In genomic region chr8:71495811-71496210, GRCm38 (mm10) we compare ENCODE assay signal across 12 mouse cellular contexts. TPM values are rescaled to one million over a fixed set of nuclear protein-coding genes. Genes with fewer than 3 reads are reported as not detected.
A peak's percentile ranks its signal among the peaks of the same experiment; 100 is the strongest.
DNase-seq lines count a peak whose midpoint lies in the region; ATAC-seq and TF ChIP-seq lines count a peak whose summit lies in the region.
"Had no signal": no experiment of that assay in that cellular context is flagged by ENCODE, and none has a peak within 500 bp of the region (broad histone marks: within the 10 kb centered on the region; RNA-seq: fewer than 3 reads in every experiment).

No protein-coding gene starts in this region.

- ATAC-seq in heart, embryonic 16.5 days (replicated peaks; ENCODE audit: extremely low read depth, insufficient read depth, low FRiP score) = no peak
- no peak for ATAC-seq in activated CD4-positive, CD25-positive, alpha-beta regulatory T cell, adult 4 months

- DNase-seq in adrenal gland, adult (ENCODE audit: inconsistent age in 2 of 2, low spot score in 1 of 2) = peak; percentile 31 to 71
- no peak for DNase-seq in adrenal gland, postnatal 14 days
- DNase-seq in kidney, adult 2 months = peak; percentile 50
- DNase-seq in kidney, adult 9 months = no peak
- DNase-seq in lung, postnatal 14 days = peak; percentile 33
- DNase-seq in midbrain, embryonic 10.5 days (ENCODE audit: low spot score) = no peak
- DNase-seq: thymus, postnatal 36 days had no signal

- H3K27ac ChIP-seq in kidney, adult 2 months (ENCODE audit: insufficient read depth, low read depth, low read length) = peak overlapping the region; percentile 66
- H3K27ac ChIP-seq in heart, embryonic 16.5 days (ENCODE audit: low read length) = peak overlapping the region; percentile 81
- H3K27ac ChIP-seq in midbrain, embryonic 10.5 days (replicated peaks) = no peak overlapping the region

- WGBS in kidney, adult 2 months = 70% methylated on average over 5 of the region's 5 CpGs
- WGBS in heart, embryonic 16.5 days = 83% methylated on average over 5 of the region's 5 CpGs
- 93% methylated on average over 5 of the region's 5 CpGs for WGBS in midbrain, embryonic 10.5 days

- no peak overlapping the region for H3K4me3 ChIP-seq in kidney, adult 2 months (ENCODE audit: insufficient read depth, low read depth, low read length)
- no peak overlapping the region for H3K4me3 ChIP-seq in heart, embryonic 16.5 days (ENCODE audit: low read length)
- H3K4me3 ChIP-seq in midbrain, embryonic 10.5 days = no peak overlapping the region
- H3K4me3 ChIP-seq: megakaryocyte, embryonic 14.5 days had no signal

- H3K9ac ChIP-seq in heart, embryonic 16.5 days (ENCODE audit: low read length) = 0 out of 2 replicates have a peak overlapping the region, but pooled peaks have one; percentile 35

- H3K4me2 ChIP-seq in heart, embryonic 16.5 days (ENCODE audit: low read depth, low read length) = no peak overlapping the region

- no peak for TF ChIP-seq POLR2A in kidney, adult 2 months (IDR thresholded peaks at IDR 0.05; ENCODE audit: low read depth, low read length)

- no peaks in the 10 kb centered on the region for H3K36me3 ChIP-seq in kidney, adult 2 months (ENCODE audit: control insufficient read depth, insufficient read depth, low read length)
- peaks cover 8% of the 10 kb centered on the region; the same call in 1 of the 2 replicates for H3K36me3 ChIP-seq in heart, embryonic 16.5 days (ENCODE audit: control insufficient read depth, insufficient read depth)
- peaks cover 42% of the 10 kb centered on the region for H3K36me3 ChIP-seq in midbrain, embryonic 10.5 days

- H3K9me3 ChIP-seq in heart, embryonic 16.5 days (replicated peaks; ENCODE audit: control insufficient read depth, low read length) = no peaks in the 10 kb centered on the region
- H3K9me3 ChIP-seq in midbrain, embryonic 10.5 days (replicated peaks) = no peaks in the 10 kb centered on the region
- H3K9me3 ChIP-seq: megakaryocyte, embryonic 14.5 days had no signal

- H3K27me3 ChIP-seq in kidney, adult 2 months (replicated peaks; ENCODE audit: control insufficient read depth, insufficient read depth, low read length) = no peaks in the 10 kb centered on the region
- H3K27me3 ChIP-seq in heart, embryonic 16.5 days (ENCODE audit: control insufficient read depth, insufficient read depth, low read length) = no peaks in the 10 kb centered on the region
- H3K27me3 ChIP-seq in midbrain, embryonic 10.5 days (ENCODE audit: low read depth, poor library complexity, severe bottlenecking) = no peaks in the 10 kb centered on the region; the same call in 1 of the 2 replicates
- H3K27me3 ChIP-seq: megakaryocyte, embryonic 14.5 days had no signal

- H3K4me1 ChIP-seq in kidney, adult 2 months (ENCODE audit: control insufficient read depth, insufficient read depth, low read length) = peaks cover 6% of the 10 kb centered on the region; the same call in 1 of the 2 replicates
- H3K4me1 ChIP-seq in heart, embryonic 16.5 days (ENCODE audit: control insufficient read depth, insufficient read depth, low read length) = peaks cover 44% of the 10 kb centered on the region
- peaks cover 26% of the 10 kb centered on the region for H3K4me1 ChIP-seq in midbrain, embryonic 10.5 days

- no peak for TF ChIP-seq CTCF in kidney, adult 2 months (conservative IDR thresholded peaks at IDR 0.05; ENCODE audit: insufficient read depth, insufficient read length, low read depth, low read length)

RNA-seq across cellular contexts. Expression of gene Gtpbp3, which starts 7.9 kb away (rescaled TPM):
- 20.0 and 21.5 TPM in 2 replicates for total RNA-seq in adrenal gland, postnatal 14 days (2021)
- polyA plus RNA-seq in kidney, adult 2 months (2012; rRNA removed) = 20.2 and 25.0 TPM in 2 replicates
- polyA plus RNA-seq in heart, embryonic 16.5 days (2015; fragmentation: Nextera tagmentation; extraction: Ambion mirVana) = 12.3 and 12.5 TPM in 2 replicates
- 20.0 and 21.8 TPM in 2 replicates for polyA plus RNA-seq in midbrain, embryonic 10.5 days (2016; fragmentation: Nextera tagmentation; extraction: Ambion mirVana)
- 1 to 10 TPM; 3.9 to 5.1 TPM for polyA plus RNA-seq in activated CD4-positive, CD25-positive, alpha-beta regulatory T cell, adult 4 months (2017; shearing (Covaris generic))

RNA-seq across cellular contexts. Expression of gene Ano8, which starts 10.0 kb away (rescaled TPM):
- total RNA-seq in adrenal gland, postnatal 14 days (2021) = 14.8 and 17.2 TPM in 2 replicates
- polyA plus RNA-seq in kidney, adult 2 months (2012; rRNA removed) = 12.6 and 15.2 TPM in 2 replicates
- 0.37 and 0.76 TPM in 2 replicates for polyA plus RNA-seq in heart, embryonic 16.5 days (2015; fragmentation: Nextera tagmentation; extraction: Ambion mirVana)
- 3.0 and 3.4 TPM in 2 replicates for polyA plus RNA-seq in midbrain, embryonic 10.5 days (2016; fragmentation: Nextera tagmentation; extraction: Ambion mirVana)
- under 1 TPM in 1 of 2 experiments, not detected in 1; 0.24 TPM for polyA plus RNA-seq in activated CD4-positive, CD25-positive, alpha-beta regulatory T cell, adult 4 months (2017; shearing (Covaris generic))

RNA-seq across cellular contexts. Expression of gene Plvap, which starts 15.7 kb away (rescaled TPM):
- 116 and 123 TPM in 2 replicates for total RNA-seq in adrenal gland, postnatal 14 days (2021)
- polyA plus RNA-seq in kidney, adult 2 months (2012; rRNA removed) = 502 and 542 TPM in 2 replicates
- polyA plus RNA-seq in heart, embryonic 16.5 days (2015; fragmentation: Nextera tagmentation; extraction: Ambion mirVana) = 86.4 and 106 TPM in 2 replicates
- polyA plus RNA-seq in midbrain, embryonic 10.5 days (2016; fragmentation: Nextera tagmentation; extraction: Ambion mirVana) = 39.4 and 45.2 TPM in 2 replicates
- polyA plus RNA-seq in activated CD4-positive, CD25-positive, alpha-beta regulatory T cell, adult 4 months (2017; shearing (Covaris generic)) = not detected

RNA-seq across cellular contexts. Expression of gene Dda1, which starts 26.8 kb away (rescaled TPM):
- 54.4 and 57.8 TPM in 2 replicates for total RNA-seq in adrenal gland, postnatal 14 days (2021)
- polyA plus RNA-seq in kidney, adult 2 months (2012; rRNA removed) = 61.5 and 62.6 TPM in 2 replicates
- polyA plus RNA-seq in heart, embryonic 16.5 days (2015; fragmentation: Nextera tagmentation; extraction: Ambion mirVana) = 78.2 and 83.7 TPM in 2 replicates
- 131 and 141 TPM in 2 replicates for polyA plus RNA-seq in midbrain, embryonic 10.5 days (2016; fragmentation: Nextera tagmentation; extraction: Ambion mirVana)
- polyA plus RNA-seq in activated CD4-positive, CD25-positive, alpha-beta regulatory T cell, adult 4 months (2017; shearing (Covaris generic)) = 10 to 100 TPM; 26.8 to 30.6 TPM

RNA-seq across cellular contexts. Expression of gene Ccdc194, which starts 29.7 kb away (rescaled TPM):
- total RNA-seq in adrenal gland, postnatal 14 days (2021) = not detected in 2 replicates
- 0.09 TPM in 1 of 2 replicates, not detected in the other for polyA plus RNA-seq in kidney, adult 2 months (2012; rRNA removed)
- polyA plus RNA-seq in heart, embryonic 16.5 days (2015; fragmentation: Nextera tagmentation; extraction: Ambion mirVana) = 0.29 and 0.54 TPM in 2 replicates
- polyA plus RNA-seq in midbrain, embryonic 10.5 days (2016; fragmentation: Nextera tagmentation; extraction: Ambion mirVana) = 0.14 and 0.28 TPM in 2 replicates
- polyA plus RNA-seq in activated CD4-positive, CD25-positive, alpha-beta regulatory T cell, adult 4 months (2017; shearing (Covaris generic)) = not detected
- total RNA-seq: gastrocnemius, postnatal 36 days; left cerebral cortex, adult 8-10 months had no signal

Comparison
In these comparisons a context has a peak if more than half of its experiments do, and no peak if none do; other contexts are left out.
1. DNase-seq: peak in adrenal gland, adult (2 of 2), kidney, adult 2 months (single experiment) and lung, postnatal 14 days (single experiment); none in adrenal gland, postnatal 14 days (single experiment), kidney, adult 9 months (single experiment) and midbrain, embryonic 10.5 days (single experiment).
2. RNA of gene Plvap, which starts 15.7 kb away (polyA plus RNA-seq): 502 to 542 TPM in kidney, adult 2 months, 86.4 to 106 TPM in heart, embryonic 16.5 days and 39.4 to 45.2 TPM in midbrain, embryonic 10.5 days; not detected in activated CD4-positive, CD25-positive, alpha-beta regulatory T cell, adult 4 months; every median in the first group is over 10 times any median in the second.